Comparison of ENCODE assay signal across 8 mouse cellular contexts in genomic region chr4:128804426-128805149, GRCm38 (mm10). TPM values are rescaled to one million over a fixed set of nuclear protein-coding genes. Genes with fewer than 3 reads are reported as not detected.
A peak's percentile ranks its signal among the peaks of the same experiment; 100 is the strongest.
DNase-seq lines count a peak whose midpoint lies in the region; ATAC-seq and TF ChIP-seq lines count a peak whose summit lies in the region.

No protein-coding gene starts in this region.

- DNase-seq in adrenal gland, postnatal 14 days, result peak; percentile 52
- DNase-seq in adrenal gland, adult 8-10 months, result no peak
- peak; percentile 47 for DNase-seq in forebrain, embryonic 10.5 days (ENCODE audit: extremely low spot score, low spot score)
- peak; percentile 48 for DNase-seq in kidney, postnatal 10 days
- no peak for DNase-seq in midbrain, embryonic 14.5 days
- DNase-seq in frontal cortex, postnatal 14 days (ENCODE audit: low spot score in 2 of 2), result no peak
- DNase-seq in cerebellum, adult 11 months, result no peak

- no peak for ATAC-seq in midbrain, embryonic 14.5 days (ENCODE audit: low FRiP score, low TSS enrichment)

- peak overlapping the region; percentile 99 for H3K27ac ChIP-seq in forebrain, embryonic 10.5 days
- peak overlapping the region; percentile 97 for H3K27ac ChIP-seq in midbrain, embryonic 14.5 days (replicated peaks; ENCODE audit: low read depth, low read length)

- H3K27me3 ChIP-seq in C2C12 (ENCODE audit: control insufficient read depth, insufficient read depth, insufficient read length), result no peaks in the 10 kb centered on the region
- H3K27me3 ChIP-seq in forebrain, embryonic 10.5 days (ENCODE audit: poor library complexity, severe bottlenecking), result no peaks in the 10 kb centered on the region
- no peaks in the 10 kb centered on the region for H3K27me3 ChIP-seq in midbrain, embryonic 14.5 days (ENCODE audit: control insufficient read depth, insufficient read depth, low read length)

- H3K9ac ChIP-seq in midbrain, embryonic 14.5 days (replicated peaks; ENCODE audit: low read length), result peak overlapping the region; percentile 97

- H3K9me3 ChIP-seq in forebrain, embryonic 10.5 days, result no peaks in the 10 kb centered on the region
- no peaks in the 10 kb centered on the region for H3K9me3 ChIP-seq in midbrain, embryonic 14.5 days (ENCODE audit: control insufficient read depth, low read length)

- H3ac ChIP-seq in C2C12 (ENCODE audit: control insufficient read depth, insufficient read length, low read depth), result no peak overlapping the region

- TF ChIP-seq CTCF in C2C12 (IDR thresholded peaks at IDR 0.05; ENCODE audit: control insufficient read depth, insufficient read depth, insufficient read length), result no peak

- no peaks in the 10 kb centered on the region for H3K36me3 ChIP-seq in C2C12 (ENCODE audit: control insufficient read depth, insufficient read depth)
- H3K36me3 ChIP-seq in forebrain, embryonic 10.5 days (replicated peaks), result peaks cover 31% of the 10 kb centered on the region
- 0 out of 2 replicates have a peak, but pooled peaks cover 6% of the 10 kb centered on the region for H3K36me3 ChIP-seq in midbrain, embryonic 14.5 days (ENCODE audit: control insufficient read depth, insufficient read depth, low read length)

- peaks cover 4% of the 10 kb centered on the region for H3K79me2 ChIP-seq in C2C12 (ENCODE audit: control insufficient read depth, insufficient read depth)

- H3K79me3 ChIP-seq in C2C12 (ENCODE audit: low read depth), result peaks cover 3% of the 10 kb centered on the region

- peak overlapping the region; percentile 97 for H3K4me2 ChIP-seq in midbrain, embryonic 14.5 days (ENCODE audit: low read length)

- peaks cover 69% of the 10 kb centered on the region for H3K4me1 ChIP-seq in forebrain, embryonic 10.5 days
- peaks cover 35% of the 10 kb centered on the region for H3K4me1 ChIP-seq in midbrain, embryonic 14.5 days (ENCODE audit: control insufficient read depth, insufficient read depth, low read length)

- H3K4me3 ChIP-seq in C2C12 (ENCODE audit: insufficient read depth, poor library complexity, severe bottlenecking), result peak overlapping the region; percentile 43
- H3K4me3 ChIP-seq in forebrain, embryonic 10.5 days, result peak overlapping the region; percentile 80
- H3K4me3 ChIP-seq in midbrain, embryonic 14.5 days (replicated peaks; ENCODE audit: low read depth, low read length), result peak overlapping the region; percentile 69

- 9% methylated on average over 6 of the region's 6 CpGs for WGBS in forebrain, embryonic 10.5 days
- 3% methylated on average over 6 of the region's 6 CpGs for WGBS in midbrain, embryonic 14.5 days

TF ChIP-seq in C2C12, 6 proteins besides CTCF, POLR2A, EP300 and RAD21:
- no peak for TF ChIP-seq MYOG (IDR thresholded peaks at IDR 0.05; ENCODE audit: control insufficient read depth, extremely low read depth, insufficient read length)
- no peak for TF ChIP-seq MAX (IDR thresholded peaks at IDR 0.05)
- no peak for TF ChIP-seq USF1 (IDR thresholded peaks at IDR 0.05; ENCODE audit: low read depth)

RNA-seq across cellular contexts. Expression of gene Zfp362, which starts 1.3 kb away (rescaled TPM):
- total RNA-seq in adrenal gland, postnatal 14 days (2021), result 32.2 and 39.1 TPM in 2 replicates
- total RNA-seq in adrenal gland, adult 8-10 months (2022), result 10 to 100 TPM; 22.1 to 36.6 (median 27.9) TPM
- polyA plus RNA-seq in C2C12 (2012; fragmentation: generic; extraction: Trizol), result 9.9 TPM
- polyA plus RNA-seq in forebrain, embryonic 10.5 days (2016; fragmentation: Nextera tagmentation; extraction: Ambion mirVana), result 37.1 and 37.3 TPM in 2 replicates
- 28.3 and 35.7 TPM in 2 replicates for polyA plus RNA-seq in midbrain, embryonic 14.5 days (2014; fragmentation: Nextera tagmentation; extraction: Ambion mirVana)

RNA-seq across cellular contexts. Expression of gene A3galt2, which starts 49.4 kb away (rescaled TPM):
- 0.26 TPM in 2 replicates for total RNA-seq in adrenal gland, postnatal 14 days (2021)
- under 1 TPM; 0.14 to 0.34 (median 0.15) TPM for total RNA-seq in adrenal gland, adult 8-10 months (2022)
- 0.15 TPM for polyA plus RNA-seq in C2C12 (2012; fragmentation: generic; extraction: Trizol)
- 0.07 and 0.17 TPM in 2 replicates for polyA plus RNA-seq in forebrain, embryonic 10.5 days (2016; fragmentation: Nextera tagmentation; extraction: Ambion mirVana)
- polyA plus RNA-seq in midbrain, embryonic 14.5 days (2014; fragmentation: Nextera tagmentation; extraction: Ambion mirVana), result 0.47 and 0.74 TPM in 2 replicates

Comparison
In these comparisons a context has a peak if more than half of its experiments do, and no peak if none do; other contexts are left out.
1. DNase-seq: peak in adrenal gland, postnatal 14 days (single experiment), forebrain, embryonic 10.5 days (single experiment) and kidney, postnatal 10 days (single experiment); none in adrenal gland, adult 8-10 months (single experiment), midbrain, embryonic 14.5 days (single experiment), frontal cortex, postnatal 14 days (0 of 2) and cerebellum, adult 11 months (single experiment).
2. Peak in every context shown above with its lines, with median percentiles within 50 percentile points of each other: H3K4me3 ChIP-seq.